Mouse (Mus musculus) ES-E14 (cell line): ENCODE measurements at regions not wholly inside any gene's neighbourhood (a gene's known extent, or its start where the extent isn't known, plus 50 kb on each side); places are given as distances from the start of the nearest gene placed in this dataset.

Experiments used
- CHD2 ChIP-seq: IDR thresholded peaks from 2 replicates; pipeline ENCODE4 v1.6.1; 2014; ENCODE audit warnings: mild to moderate bottlenecking, low read depth, low read length, inconsistent platforms
- HCFC1 ChIP-seq: IDR thresholded peaks from 2 replicates; pipeline ENCODE4 v1.6.1; 2012; ENCODE audit warnings: low read length, inconsistent platforms, borderline replicate concordance; ENCODE audit not compliant: insufficient read depth
- MAFK ChIP-seq: IDR thresholded peaks from 2 replicates; pipeline ENCODE4 v1.6.1; 2014; ENCODE audit warnings: mild to moderate bottlenecking, low read depth, low read length, inconsistent platforms; ENCODE audit not compliant: insufficient read depth
- ZC3H11A ChIP-seq: IDR thresholded peaks from 2 replicates; pipeline ENCODE4 v1.6.1; 2012; ENCODE audit warnings: low read depth, mild to moderate bottlenecking, inconsistent platforms, low read length, borderline replicate concordance

DNA sequence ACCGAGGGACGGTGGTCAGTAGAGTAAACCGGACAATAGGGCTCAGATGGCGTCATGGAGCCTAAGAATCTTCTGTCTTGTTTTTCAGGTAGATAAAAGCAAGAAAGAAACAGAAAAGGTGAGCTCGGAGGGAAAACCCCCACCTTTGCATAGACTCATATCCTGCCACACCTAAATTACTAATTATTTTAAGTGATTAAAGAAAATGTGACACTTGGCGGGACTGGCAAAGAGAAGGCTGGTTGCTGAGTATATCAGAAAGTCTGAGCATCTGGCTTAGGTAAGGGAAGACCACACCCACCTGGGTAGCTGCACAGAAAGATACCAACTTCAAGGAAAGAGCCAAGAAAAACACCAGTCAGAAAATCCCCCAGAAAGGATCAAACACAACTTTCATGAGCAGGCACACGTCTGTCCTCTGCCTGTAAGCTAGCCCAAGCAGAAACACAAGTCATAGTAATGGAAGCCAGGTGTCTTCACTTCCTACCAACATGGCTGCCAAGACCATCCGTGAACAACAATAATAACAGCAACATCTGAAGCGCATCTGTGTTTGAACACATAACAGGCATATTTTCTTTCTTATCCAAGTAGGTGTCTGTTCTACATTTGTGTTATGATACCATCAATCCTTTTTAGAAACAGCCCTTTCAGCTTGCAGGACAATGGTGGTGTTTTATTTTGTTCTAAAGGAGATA, 198.3 kb upstream of the Jarid2 start:
- TF ChIP-seq HCFC1 (no peak), ZC3H11A (no peak), CHD2 (no peak), MAFK (no peak)
